Mouse (Mus musculus) heart, postnatal 0 days (tissue): Measurements from ENCODE around the gene Slc35b3. TPM values are rescaled to one million over a fixed set of nuclear protein-coding genes. Genes with fewer than 3 reads are reported as not detected.

Experiments used
- ATAC-seq: fragments of 200-750 bp; cut with Nextera tagmentation; 2 replicates; pipeline ENCODE4 v1.8.0; 2017; ENCODE audit warnings: low read depth, moderate number of reproducible peaks, moderate library complexity; ENCODE audit not compliant: insufficient read depth
- DNase-seq: peaks from one replicate; pipeline ENCODE4 v3.0.0-alpha.2; 2016; ENCODE audit warnings: low spot score
- H3K27ac ChIP-seq: fragments of 300-500 bp; sonication (generic); 2 replicates; pipeline ENCODE4 v1.5.1; 2014; ENCODE audit warnings: low read depth, mild to moderate bottlenecking
- H3K27me3 ChIP-seq: fragments of 300-500 bp; sonication (generic); 2 replicates; pipeline ENCODE4 v1.6.1; 2014; ENCODE audit warnings: low read length, mixed read lengths; ENCODE audit not compliant: control insufficient read depth, insufficient read depth
- H3K36me3 ChIP-seq: fragments of 300-500 bp; sonication (generic); replicated peaks from 2 replicates; pipeline ENCODE4 v1.6.1; 2014; ENCODE audit warnings: low read length, mixed read lengths; ENCODE audit not compliant: control insufficient read depth, insufficient read depth
- H3K4me1 ChIP-seq: fragments of 300-500 bp; sonication (generic); 2 replicates; pipeline ENCODE4 v1.6.1; 2014; ENCODE audit warnings: antibody characterized with exemption; ENCODE audit not compliant: control insufficient read depth, insufficient read depth
- H3K4me2 ChIP-seq: fragments of 300-500 bp; sonication (generic); 2 replicates; pipeline ENCODE4 v1.6.1; 2014; ENCODE audit warnings: low read depth, mild to moderate bottlenecking, low read length, moderate library complexity
- H3K4me3 ChIP-seq: fragments of 300-500 bp; sonication (generic); 2 replicates; pipeline ENCODE4 v1.5.1; 2014; ENCODE audit warnings: low read depth, low read length
- H3K9ac ChIP-seq: fragments of 300-500 bp; sonication (generic); replicated peaks from 2 replicates; pipeline ENCODE4 v1.6.1; 2014; ENCODE audit warnings: low read depth, low read length, mixed read lengths
- H3K9me3 ChIP-seq: fragments of 300-500 bp; sonication (generic); replicated peaks from 2 replicates; pipeline ENCODE4 v1.6.1; 2016; ENCODE audit warnings: low read length; ENCODE audit not compliant: control insufficient read depth
- CTCF ChIP-seq: IDR thresholded peaks from 2 replicates; pipeline ENCODE4 v1.5.1; 2016; ENCODE audit warnings: antibody characterized with exemption, control low read depth, low read depth
- EP300 ChIP-seq: IDR thresholded peaks from 2 replicates; pipeline ENCODE4 v1.6.1; 2016; ENCODE audit warnings: antibody characterized with exemption, low read depth
- WGBS: fragments of 180-500 bp; shearing (Covaris S2); extraction: QIAGEN DNeasy Blood & Tissue Kit; methylation state at CpG from one replicate; pipeline ENCODE4 v1.1.7; 2014; 5-methylcytosine and 5-hydroxymethylcytosine counted together
- polyA plus RNA-seq: library from polyadenylated mRNA; unstranded; fragments of >200 nt; fragmentation: Nextera tagmentation; extraction: Ambion mirVana; gene quantifications from 2 replicates; pipeline ENCODE4 v1.2.1, GENCODE M21; 2015
- total RNA-seq: library from RNA; depleted of rRNA; stranded (reverse); fragments of >200 nt; gene quantifications from 2 replicates; pipeline ENCODE4 v1.2.3, GENCODE M21; 2014; ENCODE audit warnings: low replicate concordance

The Slc35b3 gene
- total and polyA plus RNA-seq, 2 experiments from 2014 or later, result 15.2 to 16.7 TPM

DNA sequence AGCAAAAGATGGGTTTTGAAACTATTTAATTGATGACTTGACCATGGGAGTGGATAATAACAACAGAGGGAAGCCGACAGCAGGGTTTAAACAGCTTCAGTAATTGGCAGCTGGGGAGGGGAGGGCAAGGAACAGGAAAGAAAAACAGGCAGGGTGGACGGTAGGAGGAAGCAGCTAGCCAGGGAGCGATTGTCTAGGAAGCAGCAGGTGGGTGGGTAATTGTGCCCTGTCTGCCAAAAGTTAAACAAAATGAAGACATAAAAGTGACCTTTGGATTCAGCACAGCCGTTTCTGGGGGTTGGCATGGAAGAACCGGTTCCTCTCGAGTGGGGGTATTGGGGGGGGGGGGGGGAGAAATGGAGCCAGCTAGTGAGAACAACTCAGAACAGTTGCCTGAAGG is 11.9 kb upstream of the Slc35b3 start:
- H3K36me3 ChIP-seq, result no peaks in the 10 kb centered on the region
- DNase-seq (no peak), ATAC-seq (no peak)
- no peak overlapping the region for H3K4me2 ChIP-seq
- no peaks in the 10 kb centered on the region for H3K4me1 ChIP-seq
- H3K9me3 ChIP-seq, result no peaks in the 10 kb centered on the region
- TF ChIP-seq CTCF, result no peak
- no peak for TF ChIP-seq EP300
- H3K9ac ChIP-seq, result no peak overlapping the region
- H3K27me3 ChIP-seq, result no peaks in the 10 kb centered on the region
- no peak overlapping the region for H3K4me3 ChIP-seq
- no peak overlapping the region for H3K27ac ChIP-seq
- WGBS, result 35% methylated on average over 6 of the region's 6 CpGs

GRCm38 (mm10) chr13:38971047-38971446 is 10.4 kb upstream of the Slc35b3 start:
- WGBS, result 57% methylated on average over 4 of the region's 4 CpGs

GRCm38 (mm10) chr13:38967518-38967917 is 6.8 kb upstream of the Slc35b3 start:
- Histone ChIP-seq H3K27me3 (no peaks in the 10 kb centered on the region), H3K4me1 (no peaks in the 10 kb centered on the region), H3K4me3 (no peak overlapping the region), H3K27ac (no peak overlapping the region), H3K9me3 (no peaks in the 10 kb centered on the region), H3K4me2 (no peak overlapping the region), H3K9ac (no peak overlapping the region), H3K36me3 (no peaks in the 10 kb centered on the region)
- DNase-seq, result no peak
- WGBS, result 76% methylated on average over 1 of the region's 1 CpGs
- ATAC-seq, result no peak
- TF ChIP-seq CTCF (no peak), EP300 (no peak)

More at GRCm38 (mm10) chr13:38971047-38971446, 10.4 kb upstream of the Slc35b3 start:
- Histone ChIP-seq H3K27me3 (no peaks in the 10 kb centered on the region), H3K4me1 (no peaks in the 10 kb centered on the region), H3K27ac (no peak overlapping the region), H3K4me2 (no peak overlapping the region), H3K9me3 (no peaks in the 10 kb centered on the region), H3K4me3 (no peak overlapping the region), H3K36me3 (no peaks in the 10 kb centered on the region), H3K9ac (no peak overlapping the region)
- TF ChIP-seq CTCF (no peak), EP300 (no peak)
- DNase-seq, result no peak
- ATAC-seq, result no peak

GRCm38 (mm10) chr13:38966922-38967448 is 6.3 kb upstream of the Slc35b3 start:
- DNase-seq (no peak), ATAC-seq (no peak)
- H3K27me3 ChIP-seq, result no peaks in the 10 kb centered on the region
- no peaks in the 10 kb centered on the region for H3K9me3 ChIP-seq
- no peak overlapping the region for H3K27ac ChIP-seq
- H3K9ac ChIP-seq, result no peak overlapping the region
- H3K4me2 ChIP-seq, result no peak overlapping the region
- WGBS, result 79% methylated on average over 2 of the region's 2 CpGs
- TF ChIP-seq CTCF (no peak), EP300 (no peak)
- no peaks in the 10 kb centered on the region for H3K4me1 ChIP-seq
- H3K36me3 ChIP-seq, result no peaks in the 10 kb centered on the region
- no peak overlapping the region for H3K4me3 ChIP-seq

DNA sequence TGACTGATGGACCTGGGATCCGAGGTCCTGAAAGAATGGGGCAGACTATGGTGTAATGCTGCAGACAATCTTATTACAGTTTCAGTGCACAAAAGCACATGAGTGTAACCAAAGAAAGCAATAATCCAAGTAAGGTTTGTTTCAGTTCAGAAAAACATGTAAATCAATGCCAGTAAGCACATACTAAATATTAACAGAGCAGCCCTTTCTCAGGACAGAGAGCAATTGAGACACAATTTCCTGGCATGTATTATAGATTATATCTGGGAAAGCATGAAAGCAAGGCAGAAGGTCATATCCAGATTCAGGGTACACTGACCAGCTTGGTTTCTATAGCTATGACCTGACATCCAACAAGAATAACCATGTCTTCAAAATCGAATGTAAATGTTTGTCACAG is 2.1 kb upstream of the Slc35b3 start:
- TF ChIP-seq CTCF (no peak), EP300 (no peak)

GRCm38 (mm10) chr13:38958037-38958436 is 2.6 kb downstream of the Slc35b3 start:
- H3K4me1 ChIP-seq, result peaks cover 17% of the 10 kb centered on the region; the same call in 1 of the 2 replicates
- no peak for ATAC-seq
- peak overlapping the region; percentile 54 for H3K27ac ChIP-seq
- 39% methylated on average over 5 of the region's 5 CpGs for WGBS
- H3K27me3 ChIP-seq, result no peaks in the 10 kb centered on the region
- peak; percentile 21 for DNase-seq
- H3K9ac ChIP-seq, result 0 out of 2 replicates have a peak overlapping the region, but pooled peaks have one; percentile 1
- H3K9me3 ChIP-seq, result no peaks in the 10 kb centered on the region
- peaks cover 21% of the 10 kb centered on the region for H3K36me3 ChIP-seq
- no peak for TF ChIP-seq EP300
- TF ChIP-seq CTCF, result no peak
- H3K4me3 ChIP-seq, result peak overlapping the region; percentile 15
- peak overlapping the region; percentile 41 for H3K4me2 ChIP-seq

More for the DNA sequence above, 2.1 kb upstream of the Slc35b3 start:
- Histone ChIP-seq H3K4me3 (no peak overlapping the region), H3K36me3 (no peaks in the 10 kb centered on the region), H3K9ac (no peak overlapping the region), H3K4me2 (no peak overlapping the region), H3K27me3 (no peaks in the 10 kb centered on the region), H3K9me3 (no peaks in the 10 kb centered on the region), H3K27ac (no peak overlapping the region), H3K4me1 (peaks cover 16% of the 10 kb centered on the region; the same call in 1 of the 2 replicates)
- 65% methylated on average over 2 of the region's 2 CpGs for WGBS
- no peak for ATAC-seq
- no peak for DNase-seq
